Mouse (Mus musculus): ENCODE results near the gene Palm. TPM values are rescaled to one million over a fixed set of nuclear protein-coding genes. Genes with fewer than 3 reads are reported as not detected.
A peak's percentile ranks its signal among the peaks of the same experiment; 100 is the strongest.

Palm gene
- polyA plus RNA-seq (2015; fragmentation: Nextera tagmentation; extraction: Ambion mirVana): 7.9 and 9.2 TPM in 2 replicates

GRCm38 (mm10) chr10:79793051-79793737 is at the start of gene Palm:
Palm (plus strand) TSS chr10:79793572.
- Histone ChIP-seq H3K36me3 (replicated peaks; ENCODE audit: insufficient read depth, low read length) (no peaks in the 10 kb centered on the region), H3K27ac (ENCODE audit: low read depth) (peak within 1 kb of the TSS; percentile 56), H3K4me1 (ENCODE audit: insufficient read depth) (peaks cover 15% of the 10 kb centered on the region), H3K27me3 (ENCODE audit: insufficient read depth, low read length) (no peaks in the 10 kb centered on the region), H3K9ac (replicated peaks) (peak within 1 kb of the TSS; percentile 70), H3K4me3 (ENCODE audit: low read depth, low read length) (peak within 1 kb of the TSS; percentile 70), H3K9me3 (ENCODE audit: low read length) (no peaks in the 10 kb centered on the region), H3K4me2 (ENCODE audit: low read depth, low read length) (peak within 1 kb of the TSS; percentile 87)
- DNase-seq: peak; percentile 77
- WGBS (ENCODE audit: insufficient replicate concordance): 4% methylated on average over 51 of the region's 51 CpGs
- ATAC-seq: peak; percentile 56
- TF ChIP-seq CTCF (IDR thresholded peaks at IDR 0.05; ENCODE audit: low read depth) (peak; percentile 83), EP300 (IDR thresholded peaks at IDR 0.05; ENCODE audit: low read depth) (no peak)

GRCm38 (mm10) chr10:79743650-79744365 is 49.6 kb upstream of the Palm start:
- no peak for ATAC-seq
- H3K4me3 ChIP-seq (ENCODE audit: low read depth, low read length): no peak overlapping the region
- peaks cover 16% of the 10 kb centered on the region for H3K4me1 ChIP-seq (ENCODE audit: insufficient read depth)
- H3K9ac ChIP-seq (replicated peaks): no peak overlapping the region
- no peak for DNase-seq
- WGBS (ENCODE audit: insufficient replicate concordance): 91% methylated on average over 15 of the region's 15 CpGs
- TF ChIP-seq EP300 (IDR thresholded peaks at IDR 0.05; ENCODE audit: low read depth) (no peak), CTCF (IDR thresholded peaks at IDR 0.05; ENCODE audit: low read depth) (no peak)
- H3K27me3 ChIP-seq (ENCODE audit: insufficient read depth, low read length): no peaks in the 10 kb centered on the region
- H3K36me3 ChIP-seq (replicated peaks; ENCODE audit: insufficient read depth, low read length): peaks cover 34% of the 10 kb centered on the region
- no peak overlapping the region for H3K4me2 ChIP-seq (ENCODE audit: low read depth, low read length)
- no peak overlapping the region for H3K27ac ChIP-seq (ENCODE audit: low read depth)
- H3K9me3 ChIP-seq (ENCODE audit: low read length): no peaks in the 10 kb centered on the region

GRCm38 (mm10) chr10:79745411-79745810 is 48.0 kb upstream of the Palm start:
- H3K4me2 ChIP-seq (ENCODE audit: low read depth, low read length): peak overlapping the region; percentile 76
- H3K9me3 ChIP-seq (ENCODE audit: low read length): no peaks in the 10 kb centered on the region
- no peaks in the 10 kb centered on the region for H3K27me3 ChIP-seq (ENCODE audit: insufficient read depth, low read length)
- peak overlapping the region; percentile 54 for H3K9ac ChIP-seq (replicated peaks)
- 71% methylated on average over 3 of the region's 3 CpGs for WGBS (ENCODE audit: insufficient replicate concordance)
- peaks cover 20% of the 10 kb centered on the region for H3K36me3 ChIP-seq (replicated peaks; ENCODE audit: insufficient read depth, low read length)
- H3K4me3 ChIP-seq (ENCODE audit: low read depth, low read length): peak overlapping the region; percentile 55; the same call in 1 of the 2 replicates
- peaks cover 16% of the 10 kb centered on the region for H3K4me1 ChIP-seq (ENCODE audit: insufficient read depth)
- H3K27ac ChIP-seq (ENCODE audit: low read depth): no peak overlapping the region
- no peak for ATAC-seq
- TF ChIP-seq CTCF (IDR thresholded peaks at IDR 0.05; ENCODE audit: low read depth): no peak
- no peak for TF ChIP-seq EP300 (IDR thresholded peaks at IDR 0.05; ENCODE audit: low read depth)
- DNase-seq: no peak

- Histone ChIP-seq H3K27ac (ENCODE audit: low read depth) (peak within 1 kb of the TSS; percentile 19), H3K4me1 (ENCODE audit: insufficient read depth) (peaks cover 16% of the 10 kb centered on the region), H3K27me3 (ENCODE audit: insufficient read depth, low read length) (no peaks in the 10 kb centered on the region), H3K9ac (replicated peaks) (peak within 1 kb of the TSS; percentile 54), H3K36me3 (replicated peaks; ENCODE audit: insufficient read depth, low read length) (peaks cover 13% of the 10 kb centered on the region), H3K4me3 (ENCODE audit: low read depth, low read length) (peak within 1 kb of the TSS; percentile 55), H3K4me2 (ENCODE audit: low read depth, low read length) (peak within 1 kb of the TSS; percentile 76), H3K9me3 (ENCODE audit: low read length) (no peaks in the 10 kb centered on the region)
- DNase-seq: peak; percentile 95
- ATAC-seq: peak; percentile 99
- 3% methylated on average over 38 of the region's 38 CpGs for WGBS (ENCODE audit: insufficient replicate concordance)
- TF ChIP-seq CTCF (IDR thresholded peaks at IDR 0.05; ENCODE audit: low read depth): peak; percentile 62
- no peak for TF ChIP-seq EP300 (IDR thresholded peaks at IDR 0.05; ENCODE audit: low read depth)
These were observed 47.2 kb upstream of the Palm start, which contains the start of gene Polrmt for GRCm38 (mm10) chr10:79745898-79746773. Polrmt (minus strand) TSS chr10:79746581.

GRCm38 (mm10) chr10:79746774-79747151 is 46.6 kb upstream of the Palm start:
- H3K9ac ChIP-seq (replicated peaks): peak overlapping the region; percentile 31; the same call in 1 of the 2 replicates
- no peaks in the 10 kb centered on the region for H3K9me3 ChIP-seq (ENCODE audit: low read length)
- peak overlapping the region; percentile 55; the same call in 1 of the 2 replicates for H3K4me3 ChIP-seq (ENCODE audit: low read depth, low read length)
- no peaks in the 10 kb centered on the region for H3K27me3 ChIP-seq (ENCODE audit: insufficient read depth, low read length)
- peaks cover 16% of the 10 kb centered on the region for H3K4me1 ChIP-seq (ENCODE audit: insufficient read depth)
- H3K36me3 ChIP-seq (replicated peaks; ENCODE audit: insufficient read depth, low read length): peaks cover 8% of the 10 kb centered on the region
- ATAC-seq: peak; percentile 46
- 24% methylated on average over 6 of the region's 6 CpGs for WGBS (ENCODE audit: insufficient replicate concordance)
- TF ChIP-seq EP300 (IDR thresholded peaks at IDR 0.05; ENCODE audit: low read depth): no peak
- TF ChIP-seq CTCF (IDR thresholded peaks at IDR 0.05; ENCODE audit: low read depth): no peak
- H3K27ac ChIP-seq (ENCODE audit: low read depth): peak overlapping the region; percentile 5; the same call in 1 of the 2 replicates
- peak overlapping the region; percentile 76 for H3K4me2 ChIP-seq (ENCODE audit: low read depth, low read length)
- no peak for DNase-seq
